Mouse (Mus musculus) stomach, embryonic 14.5 days (tissue): ENCODE results near the gene Krtap29-1. TPM values are rescaled to one million over a fixed set of nuclear protein-coding genes. Genes with fewer than 3 reads are reported as not detected.

Experiments used
- ATAC-seq: fragments of 200-750 bp; cut with Nextera tagmentation; 2 replicates; pipeline ENCODE4 v1.8.0; 2017; ENCODE audit warnings: low read depth, moderate TSS enrichment; ENCODE audit not compliant: insufficient number of reproducible peaks, insufficient read depth, low FRiP score
- H3K27ac ChIP-seq: fragments of 300-500 bp; sonication (generic); 2 replicates; pipeline ENCODE4 v1.5.1; 2014; ENCODE audit warnings: mild to moderate bottlenecking, low read length, moderate library complexity, mixed read lengths
- H3K27me3 ChIP-seq: fragments of 300-500 bp; sonication (generic); 2 replicates; pipeline ENCODE4 v1.6.1; 2014; ENCODE audit warnings: low read length, control low read depth, mixed read lengths; ENCODE audit not compliant: control insufficient read depth, insufficient read depth
- H3K36me3 ChIP-seq: fragments of 300-500 bp; sonication (generic); 2 replicates; pipeline ENCODE4 v1.6.1; 2014; ENCODE audit warnings: mild to moderate bottlenecking, control low read depth, low read length, moderate library complexity, mixed read lengths; ENCODE audit not compliant: control insufficient read depth, insufficient read depth
- H3K4me1 ChIP-seq: fragments of 300-500 bp; sonication (generic); 2 replicates; pipeline ENCODE4 v1.6.1; 2014; ENCODE audit warnings: low read length, control low read depth, mixed read lengths; ENCODE audit not compliant: control insufficient read depth, insufficient read depth
- H3K4me2 ChIP-seq: fragments of 300-500 bp; sonication (generic); replicated peaks from 2 replicates; pipeline ENCODE4 v1.6.1; 2014; ENCODE audit warnings: low read depth, low read length, control low read depth
- H3K4me3 ChIP-seq: fragments of 300-500 bp; sonication (generic); 2 replicates; pipeline ENCODE4 v1.5.1; 2014; ENCODE audit warnings: low read depth, low read length, control low read depth
- H3K9ac ChIP-seq: fragments of 300-500 bp; sonication (generic); replicated peaks from 2 replicates; pipeline ENCODE4 v1.6.1; 2014; ENCODE audit warnings: low read depth, mild to moderate bottlenecking, control low read depth, low read length, moderate library complexity, mixed read lengths
- H3K9me3 ChIP-seq: fragments of 300-500 bp; sonication (generic); 2 replicates; pipeline ENCODE4 v1.6.1; 2016; ENCODE audit warnings: low read depth, low read length, control low read depth; ENCODE audit not compliant: control insufficient read depth
- WGBS: fragments of 180-500 bp; shearing (Covaris S2); extraction: QIAGEN DNeasy Blood & Tissue Kit; methylation state at CpG from one replicate; pipeline ENCODE4 v1.1.7; 2014; 5-methylcytosine and 5-hydroxymethylcytosine counted together
- polyA plus RNA-seq: library from polyadenylated mRNA; unstranded; fragments of >200 nt; fragmentation: Nextera tagmentation; extraction: Ambion mirVana; gene quantifications from 2 replicates; pipeline ENCODE4 v1.2.1, GENCODE M21; 2014

The Krtap29-1 gene
- polyA plus RNA-seq, 1 experiment from 2014 or later, result not detected

DNA sequence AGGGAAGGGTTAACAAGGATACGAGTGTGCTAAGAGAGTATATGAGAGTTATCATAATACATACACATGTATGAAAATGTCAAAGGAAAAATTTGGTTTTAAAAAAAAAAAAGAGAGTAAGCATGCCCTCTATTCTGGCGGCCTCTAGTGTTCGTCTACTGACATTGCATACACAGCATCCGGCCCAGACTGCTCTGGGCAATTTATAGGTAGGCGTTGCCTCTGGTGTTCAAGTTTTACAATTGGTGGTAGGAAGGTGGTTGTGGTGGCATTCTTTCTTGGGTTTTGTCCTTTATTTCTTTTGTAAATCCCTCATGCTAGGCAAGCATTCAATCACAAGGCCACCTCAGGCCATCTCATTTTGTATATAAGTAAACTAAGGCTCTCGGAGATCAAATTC lies 26.0 kb upstream of the Krtap29-1 start:
- Histone ChIP-seq H3K9me3 (no peaks in the 10 kb centered on the region; the same call in 1 of the 2 replicates), H3K4me2 (no peak overlapping the region), H3K36me3 (no peaks in the 10 kb centered on the region), H3K27ac (no peak overlapping the region), H3K27me3 (no peaks in the 10 kb centered on the region), H3K9ac (no peak overlapping the region), H3K4me3 (no peak overlapping the region), H3K4me1 (no peaks in the 10 kb centered on the region)
- ATAC-seq, result no peak
- WGBS, result 20% methylated on average over 6 of the region's 6 CpGs

DNA sequence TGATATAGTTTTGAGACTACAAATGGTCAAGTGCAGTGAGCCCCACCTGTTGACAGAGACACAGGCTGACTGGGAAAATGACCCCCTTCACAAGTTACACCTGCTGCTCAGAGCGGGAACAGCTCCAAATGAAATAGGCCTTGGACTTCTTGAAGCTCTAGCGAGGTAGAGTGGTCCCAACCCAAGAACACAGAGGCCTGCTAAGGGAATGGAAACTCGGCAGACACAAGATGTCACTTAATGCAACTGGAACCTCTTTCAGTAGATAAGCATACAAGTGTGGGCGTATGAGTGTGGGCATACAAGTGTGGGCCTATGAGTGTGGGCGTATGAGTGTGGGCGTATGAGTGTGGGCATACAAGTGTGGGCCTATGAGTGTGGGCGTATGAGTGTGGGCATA lies 20.2 kb upstream of the Krtap29-1 start:
- H3K4me3 ChIP-seq, result no peak overlapping the region
- no peaks in the 10 kb centered on the region for H3K36me3 ChIP-seq
- 88% methylated on average over 7 of the region's 7 CpGs for WGBS
- ATAC-seq, result no peak
- no peak overlapping the region for H3K9ac ChIP-seq
- no peak overlapping the region for H3K4me2 ChIP-seq
- H3K9me3 ChIP-seq, result no peaks in the 10 kb centered on the region; the same call in 1 of the 2 replicates
- no peak overlapping the region for H3K27ac ChIP-seq
- H3K27me3 ChIP-seq, result no peaks in the 10 kb centered on the region
- H3K4me1 ChIP-seq, result no peaks in the 10 kb centered on the region

DNA sequence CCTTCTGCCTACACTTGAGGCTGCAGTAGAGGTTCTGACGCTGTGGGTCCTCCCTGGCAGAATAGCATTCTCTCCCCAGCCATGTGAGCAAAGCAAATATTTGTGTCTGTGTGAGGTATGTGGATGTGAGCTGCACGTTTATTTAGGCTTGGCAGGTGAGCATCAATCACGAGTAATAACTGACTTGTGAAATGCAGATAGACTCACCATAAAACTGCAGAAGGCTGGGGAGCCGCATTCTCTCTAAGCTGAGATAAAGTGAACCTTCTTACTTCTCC lies 15.5 kb upstream of the Krtap29-1 start:
- Histone ChIP-seq H3K4me3 (no peak overlapping the region), H3K36me3 (no peaks in the 10 kb centered on the region), H3K9ac (no peak overlapping the region), H3K27me3 (no peaks in the 10 kb centered on the region), H3K27ac (no peak overlapping the region), H3K4me2 (no peak overlapping the region), H3K9me3 (no peaks in the 10 kb centered on the region), H3K4me1 (peaks cover 4% of the 10 kb centered on the region; the same call in 1 of the 2 replicates)
- 29% methylated on average over 4 of the region's 4 CpGs for WGBS
- no peak for ATAC-seq

DNA sequence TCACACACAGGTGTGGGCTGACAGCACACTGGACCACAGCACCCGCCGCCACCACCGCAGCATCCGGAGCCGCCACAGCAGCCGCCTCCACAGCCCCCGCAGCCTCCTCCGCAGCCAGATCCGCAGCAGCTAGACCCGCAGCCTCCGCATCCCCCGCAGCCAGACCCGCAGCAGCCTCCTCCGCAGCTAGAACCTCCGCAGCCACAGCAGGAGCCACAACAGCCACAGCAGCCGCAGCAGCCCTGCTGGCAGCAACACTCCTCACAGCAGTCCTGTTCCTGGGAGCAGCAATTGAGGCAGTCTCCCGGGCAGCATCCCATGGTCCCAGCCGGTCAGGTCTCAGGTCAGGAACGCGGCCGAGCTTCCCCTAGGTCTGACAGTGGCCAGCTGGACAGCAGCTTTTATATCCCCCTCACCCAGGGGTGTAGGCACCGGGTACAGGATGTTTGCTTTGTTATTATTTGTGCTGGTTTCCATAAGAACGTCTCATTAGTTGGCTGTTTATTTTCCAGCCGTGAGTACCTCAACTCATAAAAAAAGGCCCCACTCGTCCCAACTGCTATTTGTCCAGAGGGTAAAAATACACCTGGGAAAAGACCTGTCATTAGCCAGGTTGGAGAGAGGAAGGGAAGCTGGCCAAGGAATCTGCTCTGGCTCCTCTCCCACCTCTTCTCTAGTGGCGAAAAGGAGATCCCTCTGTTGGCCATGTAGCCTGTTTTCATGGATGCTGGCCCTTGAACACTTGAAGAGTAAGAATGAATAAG lies 14.9 kb upstream of the Krtap29-1 start, which contains the start of gene Krtap17-1:
Krtap17-1 (minus strand) TSS at position 375 of the 764 bp plus-strand sequence.
- Histone ChIP-seq H3K27me3 (no peaks in the 10 kb centered on the region), H3K9me3 (no peaks in the 10 kb centered on the region), H3K4me2 (no peak within 1 kb of the TSS; the same call in 1 of the 2 replicates), H3K4me3 (no peak within 1 kb of the TSS), H3K36me3 (no peaks in the 10 kb centered on the region), H3K9ac (no peak within 1 kb of the TSS), H3K27ac (no peak within 1 kb of the TSS), H3K4me1 (peaks cover 4% of the 10 kb centered on the region; the same call in 1 of the 2 replicates)
- 16% methylated on average over 26 of the region's 26 CpGs for whole genome bisulfite sequencing
- no peak for ATAC-seq

DNA sequence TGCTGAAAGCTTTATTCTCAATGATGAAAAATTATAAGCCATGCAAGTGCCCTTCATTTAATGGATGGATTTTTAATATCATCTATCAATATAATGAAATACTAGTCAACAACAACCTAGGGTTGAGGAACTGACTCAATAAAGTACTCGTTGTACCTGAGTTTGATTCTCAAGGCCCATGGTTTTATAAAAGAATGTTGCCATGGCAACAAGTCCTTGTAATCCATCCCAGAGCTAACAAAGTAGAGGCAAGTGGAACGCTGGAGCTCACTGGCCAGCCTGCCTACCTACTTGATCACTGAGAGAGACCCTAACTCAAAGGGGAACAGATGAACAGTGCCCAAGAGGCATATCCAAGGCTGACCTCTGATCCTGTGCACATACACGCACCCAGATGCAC lies 11.7 kb upstream of the Krtap29-1 start:
- Histone ChIP-seq H3K4me1 (peaks cover 4% of the 10 kb centered on the region; the same call in 1 of the 2 replicates), H3K9ac (no peak overlapping the region), H3K4me2 (no peak overlapping the region), H3K27ac (no peak overlapping the region), H3K27me3 (no peaks in the 10 kb centered on the region), H3K9me3 (no peaks in the 10 kb centered on the region), H3K36me3 (no peaks in the 10 kb centered on the region), H3K4me3 (no peak overlapping the region)
- 72% methylated on average over 3 of the region's 3 CpGs for WGBS
- no peak for ATAC-seq

DNA sequence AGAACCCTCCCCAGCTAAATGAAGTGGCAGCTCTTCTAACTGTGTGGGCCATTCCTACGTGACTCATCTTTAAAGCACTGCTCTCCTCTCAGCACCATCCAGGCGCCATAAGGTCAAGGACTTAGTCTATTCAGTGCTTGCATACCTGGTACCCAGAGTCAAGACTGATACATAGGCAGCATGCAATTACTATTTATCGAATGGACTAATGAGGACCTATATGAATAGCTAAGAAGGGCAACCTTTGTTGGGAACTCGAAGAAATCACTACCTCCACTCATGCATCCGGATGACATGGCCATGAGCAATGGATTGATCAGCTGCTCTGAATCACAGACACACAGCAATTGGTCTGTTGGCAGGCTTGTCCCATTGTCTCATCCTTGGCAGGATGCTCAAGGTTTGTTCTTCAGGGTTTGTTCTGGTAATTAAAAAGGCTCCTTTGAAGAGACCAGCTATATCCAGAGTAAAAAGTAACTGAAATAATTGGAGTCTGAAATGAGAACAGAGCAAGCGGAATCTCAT lies 11.1 kb upstream of the Krtap29-1 start:
- Histone ChIP-seq H3K9ac (no peak overlapping the region), H3K27ac (no peak overlapping the region), H3K4me1 (peaks cover 4% of the 10 kb centered on the region; the same call in 1 of the 2 replicates), H3K27me3 (no peaks in the 10 kb centered on the region), H3K4me2 (no peak overlapping the region), H3K36me3 (no peaks in the 10 kb centered on the region), H3K4me3 (no peak overlapping the region), H3K9me3 (no peaks in the 10 kb centered on the region)
- 87% methylated on average over 6 of the region's 6 CpGs for WGBS
- no peak for ATAC-seq

DNA sequence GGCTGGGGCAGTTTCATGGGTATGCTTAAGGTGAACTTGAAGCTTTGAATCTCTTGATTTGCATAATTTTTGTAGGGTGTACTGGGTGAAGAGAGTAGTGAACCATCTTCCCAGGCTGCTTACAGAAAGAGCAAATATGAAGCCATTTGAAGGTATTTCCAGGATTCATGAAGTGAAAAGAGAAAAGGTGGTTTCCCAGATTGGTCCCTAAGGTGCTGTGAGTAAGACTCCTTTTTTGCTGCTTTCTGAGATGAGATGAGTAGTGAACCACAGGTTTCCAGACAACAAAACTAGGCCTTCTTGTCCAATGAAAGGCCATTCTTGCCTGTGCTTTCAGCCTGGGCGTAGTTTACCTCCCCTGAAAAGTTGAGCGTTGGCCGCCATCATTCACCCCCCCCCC lies 9.7 kb upstream of the Krtap29-1 start:
- ATAC-seq, result no peak
- no peak overlapping the region for H3K4me2 ChIP-seq
- 89% methylated on average over 3 of the region's 3 CpGs for WGBS
- no peak overlapping the region for H3K27ac ChIP-seq
- no peak overlapping the region for H3K4me3 ChIP-seq
- no peaks in the 10 kb centered on the region for H3K36me3 ChIP-seq
- no peaks in the 10 kb centered on the region; the same call in 1 of the 2 replicates for H3K4me1 ChIP-seq
- no peaks in the 10 kb centered on the region for H3K27me3 ChIP-seq
- no peaks in the 10 kb centered on the region for H3K9me3 ChIP-seq
- no peak overlapping the region for H3K9ac ChIP-seq

DNA sequence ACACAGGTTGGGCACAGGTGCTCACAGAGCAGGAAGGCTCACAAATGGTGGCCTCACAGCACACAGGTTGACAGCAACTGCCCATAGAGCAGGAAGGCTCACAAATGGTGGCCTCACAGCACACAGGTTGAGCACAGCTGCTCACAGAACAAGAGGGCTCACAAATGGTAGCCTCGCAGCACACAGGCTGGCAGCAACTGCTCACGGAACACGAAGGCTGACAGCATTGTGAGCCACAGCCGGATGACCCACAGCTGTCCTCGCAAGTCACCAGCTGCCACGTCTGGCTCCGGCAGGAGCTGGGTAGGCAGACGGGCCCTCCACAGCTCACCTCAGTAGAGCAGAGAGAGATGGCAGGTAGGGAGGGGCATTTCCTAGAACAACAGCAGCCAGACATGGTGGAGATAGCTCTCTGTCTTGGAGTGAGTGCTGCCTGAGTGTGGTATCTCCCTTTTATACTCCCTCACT lies 7.4 kb upstream of the Krtap29-1 start, which contains the start of gene Krtap16-1:
Krtap16-1 (minus strand) TSS at position 418 of the 468 bp plus-strand sequence.
- H3K9me3 ChIP-seq, result no peaks in the 10 kb centered on the region
- H3K4me1 ChIP-seq, result no peaks in the 10 kb centered on the region
- WGBS, result 67% methylated on average over 8 of the region's 8 CpGs

More for the DNA sequence above, 7.4 kb upstream of the Krtap29-1 start, which contains the start of gene Krtap16-1:
- no peak for ATAC-seq
- Histone ChIP-seq H3K27me3 (no peaks in the 10 kb centered on the region), H3K27ac (no peak within 1 kb of the TSS), H3K4me3 (no peak within 1 kb of the TSS), H3K4me2 (no peak within 1 kb of the TSS), H3K9ac (no peak within 1 kb of the TSS), H3K36me3 (no peaks in the 10 kb centered on the region)
